Mouse (Mus musculus) spleen, postnatal 36 days (tissue): Measurements from ENCODE around the gene OR5BS1P.
"Not testable (repeated sequence)": the region's sequence is repeated elsewhere in the genome, so short reads cannot be mapped to it uniquely, and the experiment has no call there.

Source experiments
- DNase-seq, 2 experiments: peaks; one replicate each; pipeline ENCODE4 v3.0.0; 2022; ENCODE audit warnings: low spot score in 2 of 2, mixed read lengths in 1 of 2

OR5BS1P gene

DNA sequence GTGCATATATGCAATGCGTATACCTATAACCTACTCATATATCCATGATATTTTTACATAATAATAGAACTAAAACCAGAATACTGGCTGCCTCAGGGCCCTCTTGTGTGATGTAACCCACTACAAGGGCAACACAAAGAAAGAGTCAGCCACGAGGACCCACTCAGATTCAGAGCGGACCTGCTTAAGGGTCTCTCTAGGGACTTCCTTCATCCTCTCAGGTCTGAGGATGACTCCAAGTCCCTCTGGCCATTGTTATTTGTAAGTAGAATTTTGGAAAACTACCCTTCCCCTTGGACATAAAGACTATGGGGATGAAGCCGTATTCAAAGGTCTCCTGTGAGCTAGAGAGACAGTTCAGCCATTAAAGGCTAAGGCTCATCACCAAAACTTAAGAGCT, at the start of gene OR5BS1P:
TSS of gene OR5BS1P (plus strand) at position 301 of the 400 bp plus-strand sequence.
- DNase-seq = no peak

GRCm38 (mm10) chr15:98420897-98421296, 48.8 kb upstream of the OR5BS1P start:
- DNase-seq = no peak

- no peak for DNase-seq
Observed at GRCm38 (mm10) chr15:98424326-98424725, 45.4 kb upstream of the OR5BS1P start.

DNA sequence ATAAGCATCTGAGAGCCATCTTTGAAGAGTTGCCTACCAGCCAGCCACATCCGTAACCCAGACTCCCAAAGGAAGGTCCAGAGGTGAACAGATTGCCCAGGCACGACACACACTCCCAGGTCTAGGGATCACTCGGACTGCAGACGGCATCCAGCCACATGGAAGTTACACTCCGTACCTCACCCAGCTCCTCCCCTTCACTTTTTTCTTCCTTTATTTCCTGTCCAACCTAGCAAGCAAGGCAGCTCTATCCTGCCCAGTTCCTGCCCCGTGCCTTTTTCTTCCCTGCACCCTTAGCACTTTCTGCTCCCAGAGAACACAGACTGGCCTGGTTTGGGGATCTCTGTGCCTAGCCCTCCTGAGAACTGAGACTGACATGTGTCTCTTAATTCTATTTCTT, 44.9 kb upstream of the OR5BS1P start:
- DNase-seq = no peak

DNA sequence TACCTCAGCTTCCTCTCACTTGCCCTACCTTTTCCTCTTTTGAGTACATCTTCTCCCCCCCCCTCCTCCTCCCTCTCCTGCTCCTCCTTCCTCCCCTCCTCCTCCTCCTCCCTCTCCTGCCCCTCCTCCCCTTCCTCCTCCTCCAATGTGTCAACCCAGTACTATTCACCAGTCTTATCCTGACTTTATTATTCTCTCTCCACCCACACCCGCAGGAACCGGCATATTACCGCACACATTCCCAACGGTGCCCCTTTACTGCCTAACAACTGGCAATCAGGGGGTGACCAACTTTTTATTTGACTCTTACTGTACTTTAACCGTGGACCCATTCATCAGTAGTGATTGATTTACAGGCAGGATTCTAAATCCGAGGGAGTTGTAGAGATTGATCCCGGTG, 44.5 kb upstream of the OR5BS1P start:
- DNase-seq = no peak

- DNase-seq = not testable (repeated sequence)
Observed at GRCm38 (mm10) chr15:98430925-98431324, 38.8 kb upstream of the OR5BS1P start, which contains the start of gene Olfr282. Gene Olfr282 (plus strand): TSS chr15:98431225.

- no peak for DNase-seq
Observed at GRCm38 (mm10) chr15:98444561-98444960, 25.1 kb upstream of the OR5BS1P start.

- DNase-seq = no peak
Observed at GRCm38 (mm10) chr15:98448521-98448920, 21.2 kb upstream of the OR5BS1P start.

DNA sequence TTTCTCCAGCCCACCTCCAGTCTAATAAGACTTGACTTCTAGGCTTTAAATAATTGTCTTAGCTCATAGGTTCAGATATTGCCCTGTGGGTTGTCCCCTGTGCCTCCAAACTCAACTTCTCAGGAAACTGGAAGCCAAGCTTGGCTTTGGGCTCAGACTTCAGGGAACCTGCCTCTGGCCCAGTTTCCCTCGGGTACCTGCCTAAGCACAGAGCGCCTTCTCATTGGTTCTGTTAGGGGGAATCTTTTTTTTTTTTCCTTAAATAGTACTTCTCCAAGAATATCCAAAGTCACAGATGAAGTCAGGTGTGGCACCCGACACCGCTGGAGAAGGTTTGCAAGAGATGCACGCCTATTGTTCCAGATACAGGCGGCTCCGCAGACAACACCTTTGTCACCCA, 17.4 kb upstream of the OR5BS1P start, which contains the start of gene Olfr281:
TSS of gene Olfr281 (plus strand) at position 301 of the 400 bp plus-strand sequence.
- no peak for DNase-seq

DNA sequence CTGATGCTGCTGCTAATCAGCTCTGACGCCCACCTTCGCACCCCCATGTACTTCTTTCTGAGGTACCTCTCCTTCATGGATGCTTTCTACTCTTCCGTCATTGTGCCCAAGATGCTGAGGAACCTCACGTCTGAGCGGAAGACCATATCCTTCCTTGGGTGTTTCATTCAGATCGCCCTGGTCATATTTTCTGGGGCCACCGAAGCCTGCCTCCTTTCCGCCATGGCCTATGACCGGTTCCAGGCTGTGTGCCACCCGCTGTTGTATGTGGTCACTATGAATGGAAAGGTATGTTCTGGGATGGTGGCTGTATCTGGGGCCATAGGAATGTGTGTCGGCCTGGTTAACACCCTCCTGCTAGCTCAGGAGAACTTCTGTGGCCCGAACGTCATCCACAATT, 1.8 kb downstream of the OR5BS1P start:
- DNase-seq = no peak

DNA sequence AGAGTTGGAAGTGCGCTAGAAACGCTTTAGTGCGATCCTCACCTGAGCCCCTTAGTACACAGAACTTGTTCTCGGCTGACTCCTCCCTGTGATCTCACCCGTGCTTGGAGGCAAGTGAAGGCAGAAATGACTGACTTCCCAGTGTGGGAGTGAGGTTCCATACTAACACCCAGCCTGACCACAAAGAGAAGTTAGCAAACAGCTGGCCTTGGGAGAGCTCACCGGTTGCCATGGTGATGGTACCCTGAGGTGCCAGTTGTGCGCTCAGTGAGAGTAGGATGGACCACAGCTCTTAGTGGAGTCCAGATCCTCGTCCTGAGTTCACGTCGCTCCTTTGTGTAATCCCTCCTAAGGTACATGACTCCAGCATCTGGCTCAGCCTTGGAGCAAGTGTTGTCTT, 5.3 kb downstream of the OR5BS1P start:
- DNase-seq = no peak

GRCm38 (mm10) chr15:98475382-98475781, 5.7 kb downstream of the OR5BS1P start:
- peak; percentile 24 to 57 for DNase-seq

- DNase-seq = no peak
Observed at GRCm38 (mm10) chr15:98476281-98476680, 6.6 kb downstream of the OR5BS1P start.

DNA sequence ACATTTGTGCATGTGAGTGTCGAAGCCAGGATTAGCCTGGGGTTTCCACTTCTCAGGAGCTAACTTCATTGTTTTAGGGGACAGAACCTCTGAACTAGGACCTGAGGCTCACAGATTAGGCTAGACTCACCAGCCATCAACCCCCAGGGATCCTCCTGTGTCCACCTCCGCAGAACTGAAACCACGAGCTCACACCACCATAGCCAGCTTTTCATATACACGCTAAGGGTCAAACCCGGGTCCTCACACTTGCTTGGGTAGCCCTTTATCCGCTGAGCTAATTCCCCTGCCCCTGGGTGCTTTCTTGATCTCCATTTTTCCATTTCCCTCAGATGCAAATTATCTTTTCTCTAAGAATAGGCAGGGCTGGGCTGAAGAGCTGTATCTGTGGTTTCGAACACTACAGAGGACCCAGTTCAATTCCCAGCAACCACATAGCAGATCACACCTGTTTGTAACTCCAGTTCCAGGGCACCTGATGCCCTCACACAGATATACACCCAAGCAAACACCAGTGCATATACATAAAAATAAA, 9.9 kb downstream of the OR5BS1P start:
- DNase-seq = no peak

DNA sequence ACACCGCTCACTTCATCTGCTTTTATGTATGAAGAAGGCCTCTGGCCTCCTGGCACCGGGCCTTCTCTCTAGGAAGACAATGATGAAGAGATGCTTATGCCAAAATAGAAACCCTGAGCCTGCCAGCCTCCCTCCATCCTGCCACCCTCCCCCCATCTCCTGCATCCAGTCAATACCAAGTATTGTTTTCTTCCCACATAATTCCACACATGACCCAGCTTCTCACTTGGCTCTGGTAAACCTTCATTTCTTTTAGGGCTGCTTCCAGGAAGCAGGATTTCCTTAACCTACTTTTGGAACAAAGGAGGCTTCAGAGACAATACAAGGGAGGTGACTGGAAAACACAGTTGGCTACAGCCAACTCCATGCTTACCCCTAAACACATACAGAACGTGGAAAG, 13.0 kb downstream of the OR5BS1P start, which contains the start of gene Lalba:
TSS of gene Lalba (minus strand) at position 21 of the 400 bp plus-strand sequence.
- no peak for DNase-seq

DNA sequence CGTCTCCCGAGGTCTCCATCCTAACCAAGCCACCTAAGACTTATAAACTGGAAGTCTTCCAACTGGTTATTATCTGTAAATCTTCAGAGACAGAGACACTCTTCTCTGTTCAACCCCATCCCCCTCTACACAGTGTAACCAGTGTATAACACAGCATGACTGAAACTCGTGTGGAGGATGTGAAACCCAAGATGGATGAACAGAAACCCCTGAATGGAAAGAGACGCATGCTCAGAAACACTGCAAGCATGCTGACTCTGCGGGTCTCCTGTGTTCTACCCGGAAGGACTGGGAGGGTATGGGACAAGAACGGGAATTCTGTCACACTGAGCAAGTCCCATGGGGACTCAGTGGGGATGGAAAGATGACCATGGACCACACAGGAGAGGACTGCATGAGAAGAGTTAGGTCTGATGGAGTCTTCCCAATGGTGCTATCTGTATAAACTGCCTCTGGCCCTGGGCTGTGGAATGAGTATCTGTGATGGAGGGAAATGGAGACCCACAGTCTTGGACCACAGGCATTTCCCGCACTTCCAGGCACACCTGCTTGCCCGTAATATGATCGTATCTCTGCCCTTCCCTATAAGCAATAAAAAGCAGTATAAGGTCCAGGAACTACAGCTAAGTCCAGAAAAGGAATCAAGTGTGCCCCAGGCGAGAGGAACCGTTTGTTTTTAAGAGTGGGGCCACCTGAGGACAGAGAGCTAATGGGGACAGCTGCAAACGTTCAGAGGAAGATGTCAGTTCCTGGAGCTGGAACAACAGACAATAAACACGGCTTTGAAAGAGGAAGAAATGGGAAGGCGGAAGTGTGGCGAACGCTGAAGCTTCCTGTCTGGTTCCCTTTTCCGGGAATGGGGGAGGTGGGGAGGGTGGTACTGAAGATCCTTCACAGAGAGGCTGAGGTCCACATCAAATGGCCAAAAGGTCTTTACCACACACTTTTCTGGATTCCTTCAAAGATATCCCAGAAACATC, 14.5 kb downstream of the OR5BS1P start:
- peak; percentile 77 to 84 for DNase-seq

- peak in 1 of 2 experiments; percentile 33 for DNase-seq
Observed at GRCm38 (mm10) chr15:98486433-98487021, 16.8 kb downstream of the OR5BS1P start.

DNA sequence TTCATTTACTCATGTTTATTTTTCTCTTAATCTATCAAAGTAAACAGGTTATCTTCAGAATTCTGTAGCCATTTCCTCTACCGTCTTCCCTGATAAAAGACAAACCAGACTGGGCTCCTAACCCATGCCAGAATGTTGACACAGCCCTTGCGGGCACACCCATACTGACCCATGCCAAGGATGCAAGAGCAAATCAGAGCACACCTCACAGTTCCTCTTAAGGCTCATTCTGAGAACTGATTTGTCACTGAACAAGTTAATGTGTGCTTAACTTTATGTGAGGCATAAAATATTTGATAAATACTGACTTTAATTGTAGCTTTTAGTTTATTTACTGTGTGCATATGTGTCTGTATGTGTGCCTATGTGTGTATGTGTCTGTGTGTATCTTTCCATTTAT, 21.6 kb downstream of the OR5BS1P start:
- no peak for DNase-seq

DNA sequence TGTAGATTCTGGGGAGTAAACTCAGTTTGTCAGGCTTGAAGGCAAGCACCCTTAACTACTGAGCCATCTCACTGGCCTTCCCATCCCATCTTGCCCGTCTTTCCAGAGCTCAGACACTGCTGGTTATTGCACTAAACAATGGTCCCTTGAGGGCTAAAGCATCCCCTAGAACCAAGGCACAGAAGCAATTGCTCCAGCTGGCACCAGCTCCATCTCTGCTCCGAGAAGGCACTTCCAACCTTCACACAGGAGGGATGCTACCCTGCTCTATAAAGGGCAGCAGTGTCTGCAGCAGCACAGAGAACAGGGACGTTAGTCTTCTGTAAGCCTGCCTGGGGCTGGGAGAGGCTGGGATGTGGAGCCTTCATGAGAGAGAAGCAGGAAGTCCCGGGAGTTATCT, 22.4 kb downstream of the OR5BS1P start, which contains the start of gene Olfr279:
TSS of gene Olfr279 (plus strand) at position 301 of the 400 bp plus-strand sequence.
- DNase-seq = no peak

DNA sequence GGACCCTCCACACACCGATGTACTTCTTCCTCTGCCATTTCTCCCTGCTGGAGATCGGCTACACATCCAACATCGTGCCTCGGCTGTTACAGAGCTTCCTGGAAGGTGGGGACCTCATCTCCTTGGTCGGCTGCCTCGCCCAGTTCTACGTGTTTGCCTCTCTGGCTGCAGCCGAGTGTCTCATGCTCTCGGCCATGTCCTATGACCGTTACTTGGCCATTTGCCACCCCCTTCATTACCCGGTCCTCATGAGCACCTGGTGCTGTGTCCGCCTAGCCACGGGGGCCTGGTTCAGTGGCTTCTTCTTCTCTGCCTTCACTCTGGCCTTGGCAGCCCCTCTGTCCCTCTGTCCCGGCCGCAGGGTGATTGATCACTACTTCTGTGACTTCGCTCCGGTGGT, 27.9 kb downstream of the OR5BS1P start:
- DNase-seq = no peak

- no peak for DNase-seq
Observed at GRCm38 (mm10) chr15:98503317-98503716, 33.6 kb downstream of the OR5BS1P start.

DNA sequence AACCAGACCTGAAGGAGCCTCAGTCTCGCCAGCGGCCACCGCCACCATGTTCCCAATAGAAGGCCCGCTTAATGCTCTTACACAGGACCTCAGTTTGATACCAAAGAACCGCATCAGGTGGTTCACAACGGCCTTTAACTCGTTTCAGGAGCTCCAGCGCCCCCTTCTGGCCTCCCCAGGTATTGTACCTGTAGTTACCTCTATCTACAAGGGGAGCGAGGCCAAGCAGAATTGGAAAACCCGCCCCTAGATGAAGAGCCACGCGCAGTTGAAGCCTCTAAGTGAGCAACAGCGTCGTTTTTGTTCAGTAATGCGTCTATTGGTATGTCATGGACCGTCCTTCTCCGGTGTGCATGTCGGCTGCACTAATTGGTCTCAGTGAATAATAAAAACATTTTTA, 34.8 kb downstream of the OR5BS1P start:
- peak; percentile 59 to 75 for DNase-seq
